Mouse (Mus musculus) thymus, postnatal 14 days (tissue): Measurements from ENCODE around the gene Lta.

Experiments used
- DNase-seq: peaks from one replicate; pipeline ENCODE4 v3.0.0; 2021

The Lta gene

GRCm38 (mm10) chr17:35156461-35157200 is 48.5 kb downstream of the Lta start:
- DNase-seq = no peak

DNA sequence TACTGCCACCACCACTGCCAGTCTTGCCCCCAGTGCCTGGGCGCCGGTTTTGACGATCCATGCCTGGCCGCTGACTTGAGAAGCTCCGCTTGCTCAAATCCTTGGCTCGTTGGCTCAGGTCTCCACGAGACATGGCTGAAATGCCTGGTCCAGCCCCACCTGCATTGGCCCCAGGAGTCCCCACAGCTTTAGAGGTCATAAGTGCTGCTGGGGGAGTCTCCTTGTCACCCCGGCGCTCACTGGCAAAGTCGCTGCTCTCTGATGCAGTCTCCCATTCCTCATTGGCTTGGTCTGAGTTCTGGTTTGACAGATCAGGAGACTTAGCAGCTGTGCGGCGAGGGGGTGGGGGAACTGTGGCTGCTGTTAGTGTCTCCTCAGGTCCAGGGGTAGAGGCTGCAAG is 49.7 kb downstream of the Lta start:
- DNase-seq = no peak

DNA sequence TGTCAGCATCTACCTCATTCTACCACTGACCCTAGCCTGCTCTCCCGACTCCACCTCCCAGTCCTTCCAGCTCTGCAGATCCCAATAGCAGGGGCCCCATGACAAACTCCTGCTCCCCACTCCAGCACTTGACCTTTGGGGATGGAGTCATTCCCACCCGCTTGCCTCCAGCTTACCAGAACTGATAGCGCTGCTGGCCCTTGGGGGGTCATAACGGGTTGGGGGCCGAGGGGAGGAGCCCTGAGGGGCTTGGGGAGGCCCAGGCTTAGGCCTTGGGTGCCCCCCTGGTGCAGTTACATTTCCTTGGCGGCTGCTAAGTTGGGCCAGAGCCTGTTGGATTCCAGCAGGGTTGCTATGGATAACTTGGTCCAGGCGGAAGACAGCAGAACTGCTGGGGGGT is 50.5 kb downstream of the Lta start:
- no peak for DNase-seq

DNA sequence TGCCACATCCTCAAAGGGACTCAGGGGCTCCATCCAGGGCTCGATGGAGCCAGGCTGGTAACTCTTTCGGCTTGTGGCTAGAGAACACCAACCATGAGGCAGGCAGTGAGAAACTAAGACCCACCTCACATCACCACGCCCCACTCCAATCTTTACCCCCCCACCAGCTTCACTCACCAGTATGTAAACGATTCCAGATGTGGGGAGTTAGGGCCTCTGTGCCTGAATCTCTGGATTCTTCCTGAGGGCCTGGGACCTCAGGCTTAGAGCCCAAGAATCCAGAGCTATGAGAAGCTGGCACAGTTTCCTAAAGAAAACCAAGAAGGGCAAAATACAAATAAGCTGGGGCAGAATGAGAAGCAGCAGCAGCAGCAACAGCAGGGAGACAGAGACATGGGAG is 51.2 kb downstream of the Lta start:
- DNase-seq = no peak
